Mouse (Mus musculus): ENCODE data around the gene Golph3.
"Not testable (repeated sequence)": the region's sequence is repeated elsewhere in the genome, so short reads cannot be mapped to it uniquely, and the experiment has no call there.

The Golph3 gene

DNA sequence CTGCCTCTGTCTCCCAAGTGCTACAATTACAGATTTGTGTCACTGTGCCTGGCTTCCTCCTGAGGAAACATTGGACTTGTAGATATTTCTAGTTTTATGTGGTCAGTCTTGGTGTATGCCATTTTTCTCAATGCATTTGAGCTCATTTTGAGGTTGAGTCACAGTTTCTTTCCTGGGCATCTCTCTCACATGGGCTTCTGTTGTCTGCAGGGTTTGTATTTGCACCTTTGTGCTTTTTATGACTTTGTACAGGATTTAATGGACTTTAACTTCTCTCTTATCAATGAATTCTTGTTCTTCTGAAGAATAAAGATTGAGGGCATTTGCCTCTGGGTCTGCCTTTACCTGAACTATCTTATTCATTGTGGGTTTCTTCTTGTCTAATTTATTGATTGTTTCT is 36.2 kb downstream of the Golph3 start:
- no peak for DNase-seq (ENCODE audit: low spot score)

DNA sequence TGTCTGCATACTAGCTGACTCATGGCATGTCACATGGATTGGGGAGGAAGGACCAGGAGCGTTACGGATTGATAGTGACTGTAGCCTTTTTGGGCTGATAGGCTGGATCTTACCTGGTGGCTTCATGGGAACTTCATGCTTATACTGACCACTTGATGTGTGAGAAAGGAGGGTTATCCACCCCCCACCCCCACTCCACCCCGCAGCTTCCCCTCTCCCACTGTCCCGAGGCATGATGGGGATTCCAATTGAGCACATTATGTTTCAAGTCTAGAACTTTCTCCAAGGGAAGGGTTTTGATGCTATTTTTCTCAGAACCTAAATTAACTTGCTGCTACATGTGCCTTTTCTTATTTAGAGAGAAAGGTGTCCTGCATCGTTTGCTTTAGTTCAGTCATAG is 37.1 kb downstream of the Golph3 start:
- DNase-seq (ENCODE audit: low spot score), result no peak

DNA sequence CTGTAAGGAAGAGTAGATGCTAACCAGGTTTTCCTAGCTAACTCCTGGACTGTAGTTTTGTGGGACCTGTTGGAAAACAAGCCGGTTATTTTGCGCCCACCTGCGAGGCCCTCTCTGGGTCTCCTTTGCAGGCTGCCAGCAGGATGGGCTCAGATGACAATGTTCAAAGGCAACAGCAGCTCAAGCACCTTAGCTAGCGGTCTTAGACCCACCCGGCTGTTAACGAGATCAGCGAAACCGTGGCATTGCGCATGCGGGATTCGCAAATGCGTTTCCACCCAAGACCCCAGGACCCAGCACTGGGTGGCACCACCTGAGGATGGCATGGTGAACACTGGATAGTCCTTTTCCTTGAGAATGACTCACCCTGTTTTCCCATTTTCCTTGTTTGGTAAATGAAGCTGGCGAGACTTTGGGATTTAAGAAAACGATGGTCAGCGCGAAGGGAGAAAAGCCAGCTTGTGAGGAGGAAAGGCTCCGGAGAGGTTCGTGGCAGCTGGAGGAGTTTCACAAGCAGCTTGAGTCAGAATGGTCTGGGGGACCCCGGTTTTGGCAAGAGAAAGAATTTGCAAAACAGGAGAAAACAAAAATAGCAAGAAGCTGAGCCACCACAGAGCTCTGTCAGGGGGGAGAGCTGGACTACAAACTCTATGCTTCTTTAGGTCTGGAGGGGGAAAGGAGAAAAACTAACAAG is 39.4 kb downstream of the Golph3 start:
- DNase-seq (ENCODE audit: low spot score), result no peak

DNA sequence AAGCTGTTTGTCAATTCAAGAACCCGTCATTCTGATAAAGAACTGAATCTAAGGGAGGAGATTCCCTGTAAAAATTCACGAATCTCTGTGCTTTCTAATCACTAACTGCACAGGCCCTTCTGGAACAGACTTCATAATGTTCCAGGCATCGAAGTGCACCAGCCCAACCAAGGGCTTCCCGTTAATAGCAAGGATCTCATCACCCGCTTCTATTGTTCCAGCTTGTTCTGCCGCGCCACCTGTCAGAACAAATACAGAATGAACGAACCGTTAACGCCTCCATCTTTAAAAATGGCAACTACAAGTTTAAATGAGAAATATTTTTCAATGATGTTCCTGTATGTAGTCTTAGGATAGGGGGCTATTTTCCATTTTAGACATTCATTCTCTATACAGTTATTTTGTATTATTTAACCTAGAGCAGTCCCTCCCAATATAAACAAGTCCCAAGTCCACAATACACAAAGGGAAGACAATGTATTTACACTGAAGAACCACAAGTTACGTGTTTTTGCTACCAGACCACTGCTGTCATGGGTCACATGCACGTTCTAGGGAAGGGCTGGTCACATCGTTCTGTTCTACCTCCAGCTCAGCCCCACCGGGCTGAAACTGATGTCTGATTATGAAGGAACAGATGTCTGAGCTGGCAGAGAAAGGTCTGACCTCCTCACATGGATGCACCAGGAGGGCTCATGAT is 40.9 kb downstream of the Golph3 start:
- DNase-seq (ENCODE audit: low spot score), result peak; percentile 64

DNA sequence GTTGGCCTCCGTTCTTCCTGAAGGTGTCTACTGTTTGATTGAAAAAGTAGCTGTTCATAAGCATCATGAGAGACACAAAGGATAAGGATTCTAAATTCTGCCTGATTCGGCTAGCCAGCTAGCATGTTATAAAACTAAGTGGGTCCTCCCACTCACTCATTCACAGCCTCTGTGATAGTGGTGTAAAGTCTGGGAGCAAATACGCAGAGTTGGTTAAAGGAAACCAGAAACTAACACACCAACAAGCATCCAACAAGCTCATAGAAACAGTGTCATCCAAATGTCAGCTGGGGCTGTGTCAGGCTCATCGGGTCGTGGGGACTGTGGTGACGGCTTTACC is 41.4 kb downstream of the Golph3 start:
- DNase-seq (ENCODE audit: low spot score), result no peak

DNA sequence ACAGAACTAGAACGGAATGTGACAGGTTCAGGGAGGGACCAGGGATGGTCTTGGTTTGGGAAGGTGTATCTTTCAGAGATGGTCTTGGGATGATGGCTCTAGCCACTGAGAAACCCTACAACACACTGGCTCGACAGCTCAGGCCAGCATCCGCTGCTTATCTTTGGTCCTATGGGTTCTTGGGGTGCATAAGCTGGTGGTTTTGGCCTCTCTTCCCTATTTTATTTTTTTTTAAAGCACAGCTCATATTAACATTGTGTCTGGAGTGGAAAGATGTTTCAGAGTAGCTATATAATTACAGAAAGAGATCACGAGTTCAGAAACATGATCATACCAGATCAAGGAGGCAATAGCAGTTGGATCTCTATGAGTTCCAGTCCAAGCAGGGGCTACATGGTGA is 42.8 kb downstream of the Golph3 start:
- DNase-seq (ENCODE audit: low spot score), result no peak

DNA sequence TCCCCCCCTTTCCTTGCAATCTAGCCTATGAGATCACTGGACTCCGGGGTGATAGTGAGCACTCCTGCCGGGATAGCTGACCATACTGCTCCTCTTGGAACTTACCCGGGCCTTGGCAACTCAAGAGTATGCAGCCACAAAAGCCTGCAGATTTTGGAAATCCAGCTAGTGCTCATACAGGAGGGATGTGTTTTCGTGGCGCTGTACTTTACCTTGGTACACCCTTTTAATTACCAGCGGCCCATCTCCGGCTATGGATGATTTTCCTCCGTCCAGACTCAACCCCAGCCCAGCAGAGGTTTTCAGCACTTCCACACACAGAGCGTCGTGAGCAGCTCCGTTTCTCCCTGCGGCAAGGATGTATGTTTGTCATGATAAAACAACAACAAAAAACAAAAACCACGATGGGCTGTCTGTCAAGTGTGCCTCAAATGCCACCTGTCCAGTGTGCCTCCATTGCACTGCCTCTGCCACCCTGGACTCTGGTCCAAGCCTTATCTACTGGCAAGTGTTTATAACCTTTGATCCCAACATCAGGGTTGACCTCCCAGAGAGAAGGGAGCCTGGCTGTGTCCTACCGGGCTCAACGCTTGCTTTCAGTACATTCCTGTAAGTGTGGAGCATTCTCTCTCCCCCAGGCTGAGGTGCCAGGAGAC is 44.3 kb downstream of the Golph3 start:
- DNase-seq (ENCODE audit: low spot score), result no peak

DNA sequence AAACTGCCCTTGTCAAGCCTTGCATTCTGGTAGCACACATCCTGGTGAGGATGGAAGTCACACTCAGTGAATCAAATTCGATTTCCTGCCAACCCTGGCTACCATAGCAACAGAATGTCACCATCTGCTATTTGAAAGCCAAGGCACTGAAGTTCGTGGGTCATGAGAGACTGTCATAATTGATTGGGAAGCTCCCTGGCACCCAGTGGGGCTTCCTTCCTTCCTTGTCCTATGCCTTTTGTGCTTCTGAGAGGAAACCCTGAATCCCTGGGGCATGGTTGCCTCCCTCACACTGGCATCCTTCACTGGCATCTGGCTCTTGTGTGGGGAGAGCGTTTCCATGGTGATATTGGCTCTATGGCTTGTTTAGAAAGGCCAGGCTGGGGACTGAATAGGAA is 44.8 kb downstream of the Golph3 start:
- DNase-seq (ENCODE audit: low spot score), result peak; percentile 65

DNA sequence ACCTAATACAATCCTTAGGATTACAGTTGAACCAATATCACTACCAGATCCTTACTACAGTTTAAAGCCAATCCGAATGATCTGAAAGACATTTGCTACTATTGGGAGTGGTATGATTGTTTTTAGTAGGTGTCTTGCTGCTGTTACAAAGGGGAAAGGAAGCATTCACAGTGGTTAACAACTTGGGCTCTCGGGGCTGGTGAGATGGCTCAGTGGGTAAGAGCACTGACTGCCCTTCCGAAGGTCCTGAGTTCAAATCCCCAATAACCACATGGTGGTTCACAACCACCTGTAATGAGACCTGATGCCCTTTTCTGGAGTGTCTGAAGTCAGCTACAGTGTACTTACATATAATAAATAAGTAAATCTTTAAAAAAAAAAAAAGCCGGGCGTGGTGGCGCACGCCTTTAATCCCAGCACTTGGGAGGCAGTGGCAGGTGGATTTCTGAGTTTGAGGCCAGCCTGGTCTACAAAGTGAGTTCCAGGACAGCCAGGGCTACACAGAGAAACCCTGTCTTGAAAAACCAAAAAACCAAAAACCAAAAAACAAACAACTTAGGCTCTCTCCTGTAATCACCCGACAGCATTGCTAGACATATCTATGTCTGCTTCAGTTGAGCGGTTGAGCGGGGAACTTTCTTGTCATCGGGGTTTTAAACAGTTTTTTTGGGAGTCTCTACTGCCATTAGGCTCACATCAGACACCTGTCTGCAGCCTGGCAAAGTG is 45.5 kb downstream of the Golph3 start:
- DNase-seq (ENCODE audit: low spot score), result not testable (repeated sequence)

DNA sequence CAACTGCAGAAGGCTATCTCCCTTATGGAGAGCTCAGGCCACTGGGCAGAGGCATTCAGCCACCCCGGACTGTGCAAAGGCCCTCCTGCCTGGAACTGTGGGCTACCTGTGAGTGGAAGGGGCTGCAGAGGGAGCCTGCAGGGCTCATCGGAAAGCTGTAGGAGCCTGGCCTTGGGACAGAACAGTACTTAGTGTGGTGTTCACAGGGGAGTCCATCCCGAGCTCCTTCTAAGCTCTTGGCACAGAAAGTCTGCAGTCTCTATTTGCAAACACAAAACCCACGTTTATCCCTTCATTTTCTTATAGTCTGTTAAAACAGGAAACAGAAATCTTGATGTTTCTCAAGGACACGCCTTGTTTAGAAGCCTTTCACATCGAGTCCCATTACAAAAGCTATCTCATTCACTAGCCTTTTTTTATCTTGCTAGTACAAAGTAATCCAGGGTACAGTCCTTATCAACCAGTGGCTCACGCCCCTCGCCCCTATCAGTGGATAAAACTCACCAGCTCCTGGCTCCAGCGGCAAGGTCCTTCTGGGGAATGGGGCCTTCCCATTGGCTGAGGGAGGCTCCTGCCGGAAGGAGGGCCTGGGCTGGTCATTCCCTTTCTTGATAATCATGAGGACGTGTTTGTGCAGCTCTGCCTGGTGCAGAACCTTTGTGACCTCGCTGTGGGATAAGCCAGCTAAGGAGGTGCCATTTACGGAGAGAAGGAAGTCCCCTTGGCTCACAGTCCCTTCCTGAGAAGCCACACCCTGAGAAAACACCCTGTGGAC is 46.2 kb downstream of the Golph3 start:
- no peak for DNase-seq (ENCODE audit: low spot score)

DNA sequence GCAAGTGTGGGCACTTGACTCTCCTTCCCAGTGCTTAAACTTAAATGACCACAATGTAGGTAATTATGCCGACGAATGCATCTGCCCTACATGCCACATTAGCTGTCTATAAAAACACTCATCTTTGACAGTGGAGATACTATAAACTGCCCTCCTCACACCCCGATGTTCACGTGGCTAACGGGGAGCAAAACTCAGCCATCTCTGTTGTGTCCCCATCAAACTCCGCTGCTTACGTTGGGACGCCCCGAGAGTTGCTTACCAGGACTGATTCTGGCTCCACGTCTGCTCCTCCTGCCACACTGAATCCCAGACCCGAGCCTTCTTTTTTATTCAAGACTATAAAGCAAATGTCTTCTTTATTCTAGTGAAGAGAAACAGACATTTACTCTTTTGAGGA is 47.1 kb downstream of the Golph3 start:
- no peak for DNase-seq (ENCODE audit: low spot score)

DNA sequence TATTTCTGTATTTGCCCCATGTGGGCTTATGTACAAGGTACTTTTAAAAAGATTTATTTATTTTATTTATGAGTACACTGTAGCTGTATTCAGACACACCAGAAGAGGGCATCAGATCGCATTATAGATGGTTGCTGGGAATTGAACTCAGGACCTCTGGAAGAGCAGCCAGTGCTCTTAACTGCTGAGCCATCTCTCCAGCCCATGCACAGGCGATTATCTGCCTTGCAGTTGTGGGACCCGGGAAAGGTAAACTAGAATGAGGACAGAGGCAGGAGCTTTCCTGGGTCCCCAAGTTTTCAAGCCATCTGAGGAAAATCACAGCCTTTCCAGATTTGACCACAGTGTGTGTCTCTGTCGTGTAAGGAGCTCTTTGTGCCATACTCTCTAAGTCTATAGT is 47.6 kb downstream of the Golph3 start:
- DNase-seq (ENCODE audit: low spot score), result no peak

DNA sequence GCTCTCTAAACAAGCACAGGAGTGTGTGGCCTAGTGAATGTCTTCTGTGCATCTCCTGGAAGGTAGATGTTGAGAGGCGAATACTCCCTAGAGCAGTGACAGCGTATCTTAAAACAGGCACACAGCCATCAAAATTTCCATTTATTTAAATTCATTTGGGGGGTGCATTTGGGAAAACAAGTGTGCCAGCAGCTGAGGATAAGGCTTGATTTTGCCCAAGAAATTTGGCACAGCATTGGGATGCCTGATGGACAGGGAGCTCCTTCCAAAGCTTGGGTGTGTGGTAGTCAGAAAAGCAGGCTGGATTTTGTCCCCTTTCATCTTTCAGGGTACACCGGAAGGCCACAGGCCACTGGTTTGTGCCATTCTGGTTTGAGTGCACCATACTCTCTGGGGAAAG is 48.8 kb downstream of the Golph3 start:
- no peak for DNase-seq (ENCODE audit: low spot score)

DNA sequence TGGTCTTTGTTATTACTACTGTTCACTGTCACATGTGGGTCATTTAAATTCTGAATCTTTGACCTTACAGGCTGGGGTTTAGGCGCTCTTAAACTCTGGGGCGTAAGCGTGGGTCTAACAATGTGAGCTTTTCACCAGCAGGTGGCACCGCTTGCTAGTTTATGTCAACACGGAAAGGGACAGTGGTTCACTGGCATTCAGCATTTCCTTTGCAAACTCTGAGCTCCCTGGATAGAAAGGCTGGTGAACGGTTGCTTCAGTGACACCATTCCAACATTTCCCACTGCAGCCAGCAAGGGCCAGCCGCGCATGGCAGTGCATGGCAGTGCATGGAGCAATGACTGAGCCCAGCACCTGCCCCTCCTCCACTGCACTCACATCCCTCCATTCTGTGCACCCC is 49.9 kb downstream of the Golph3 start:
- peak; percentile 89 for DNase-seq (ENCODE audit: low spot score)

DNA sequence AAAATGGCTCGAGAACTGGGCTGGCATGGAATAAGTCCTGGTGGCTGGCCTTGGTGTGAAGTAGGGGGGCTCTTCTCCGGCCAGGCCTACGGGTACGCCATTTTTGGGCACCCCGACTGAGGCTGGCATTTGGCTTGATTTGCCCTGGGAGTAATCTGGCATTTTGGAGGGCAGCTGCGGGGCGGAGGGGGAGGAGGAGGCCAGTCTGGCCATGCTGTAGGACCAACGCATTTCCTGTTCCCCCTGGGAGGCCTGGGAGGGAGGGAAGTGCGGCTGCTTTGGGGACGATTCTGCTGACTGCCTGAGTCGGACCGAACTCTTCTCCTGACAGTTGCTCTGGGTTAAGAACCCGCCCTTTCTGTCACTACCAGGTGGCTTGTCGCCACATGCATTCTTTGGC is 52.2 kb downstream of the Golph3 start:
- DNase-seq (ENCODE audit: low spot score), result no peak

DNA sequence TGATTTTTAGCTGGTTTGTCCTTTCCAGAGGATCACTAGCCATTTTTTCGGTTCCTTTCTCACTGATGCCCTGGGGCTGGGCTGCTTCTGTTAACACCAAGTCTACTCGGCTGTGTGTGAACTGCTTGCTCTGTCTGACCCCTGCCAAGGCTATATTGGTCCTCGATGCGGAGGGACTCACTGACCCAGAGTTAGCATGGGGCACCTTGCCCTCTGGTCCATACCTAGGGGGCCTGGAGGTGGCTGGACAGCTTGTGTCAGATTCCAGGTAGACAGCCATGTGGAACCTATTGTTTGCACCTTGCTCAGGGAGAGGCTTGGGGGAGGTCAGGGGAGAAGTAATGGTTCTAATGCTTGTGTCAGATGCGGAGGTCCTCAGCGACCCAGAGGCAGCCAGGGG is 52.7 kb downstream of the Golph3 start:
- DNase-seq (ENCODE audit: low spot score), result no peak

DNA sequence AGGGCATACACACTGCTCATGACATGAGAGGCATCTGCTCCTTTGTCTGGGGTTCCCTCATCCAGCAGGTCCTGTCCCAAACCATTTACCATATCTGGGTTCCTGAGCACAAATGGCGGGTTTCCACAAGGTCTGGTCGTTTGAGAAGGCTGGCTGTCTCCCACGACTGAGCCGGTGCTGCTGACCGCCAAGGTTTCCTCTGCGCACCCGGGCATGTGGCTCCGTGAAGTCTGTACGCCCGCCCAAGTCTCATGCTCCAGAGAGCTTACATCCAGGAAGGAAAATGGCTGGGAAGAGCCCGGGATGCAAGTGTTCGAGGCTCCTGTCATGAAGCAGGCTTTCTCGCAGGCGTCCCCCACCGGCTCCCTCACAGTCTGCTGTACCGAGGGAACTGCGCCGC is 53.7 kb downstream of the Golph3 start:
- no peak for DNase-seq (ENCODE audit: low spot score)

DNA sequence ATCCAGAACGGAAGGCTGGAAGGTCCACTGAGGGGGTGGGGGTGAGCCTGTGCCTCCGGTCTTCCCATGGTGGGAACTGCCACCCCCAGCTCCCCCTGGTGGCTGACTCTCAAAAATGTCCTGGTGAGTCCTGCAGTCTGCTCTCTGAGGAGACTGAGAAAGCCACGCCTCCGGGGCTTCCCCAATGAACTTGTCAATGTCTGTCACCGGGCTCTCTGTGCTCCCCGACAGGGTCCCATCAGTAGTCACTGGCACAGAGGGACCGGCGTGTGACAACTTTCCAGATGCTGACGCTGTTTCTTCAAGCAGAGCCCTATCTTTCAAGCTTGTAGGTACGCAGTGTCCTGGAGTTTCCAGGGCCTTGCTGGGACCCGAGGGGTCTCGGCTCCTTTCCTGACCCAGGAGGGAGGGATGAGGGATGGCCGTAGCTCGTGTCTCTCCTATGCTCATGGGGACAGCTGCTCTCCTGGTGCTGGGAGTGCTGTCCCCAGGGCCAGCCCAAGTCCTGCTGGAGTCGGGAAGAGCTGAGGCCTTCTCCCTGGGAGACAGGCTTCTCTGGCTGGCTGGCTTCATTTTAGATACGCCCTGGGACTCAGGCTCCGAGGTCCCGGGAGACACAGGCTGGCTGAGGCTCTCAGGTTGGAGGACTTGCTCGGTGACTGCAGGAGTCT is 54.5 kb downstream of the Golph3 start:
- peak; percentile 96 for DNase-seq (ENCODE audit: low spot score)

DNA sequence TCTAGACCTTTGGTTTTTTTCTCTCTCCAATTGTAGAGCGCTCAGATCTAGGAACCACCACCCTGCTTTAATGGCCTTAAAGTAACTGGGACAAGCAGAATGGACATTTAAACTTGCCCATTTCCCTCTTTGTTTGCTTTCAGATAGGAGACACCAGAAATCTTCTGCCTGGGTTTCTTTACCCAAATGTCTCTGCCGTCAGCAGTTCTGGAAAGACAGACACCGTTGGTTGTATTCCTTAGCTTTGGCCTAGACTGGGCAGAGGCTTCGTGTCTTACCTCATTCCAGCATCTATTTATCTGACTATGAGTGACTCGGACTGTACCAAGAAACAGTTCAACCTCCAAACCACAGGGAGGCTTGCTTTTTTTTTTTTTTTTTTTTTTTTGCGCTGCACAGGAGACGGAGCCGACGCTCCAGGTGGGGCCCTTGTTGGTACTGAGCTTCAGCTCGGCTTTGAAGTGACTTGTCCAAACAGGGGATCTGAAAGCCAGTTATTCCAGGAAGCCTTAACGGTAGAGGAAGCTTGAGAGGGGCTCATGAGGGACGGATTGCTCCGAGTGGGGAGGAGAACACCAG is 55.3 kb downstream of the Golph3 start:
- no peak for DNase-seq (ENCODE audit: low spot score)

DNA sequence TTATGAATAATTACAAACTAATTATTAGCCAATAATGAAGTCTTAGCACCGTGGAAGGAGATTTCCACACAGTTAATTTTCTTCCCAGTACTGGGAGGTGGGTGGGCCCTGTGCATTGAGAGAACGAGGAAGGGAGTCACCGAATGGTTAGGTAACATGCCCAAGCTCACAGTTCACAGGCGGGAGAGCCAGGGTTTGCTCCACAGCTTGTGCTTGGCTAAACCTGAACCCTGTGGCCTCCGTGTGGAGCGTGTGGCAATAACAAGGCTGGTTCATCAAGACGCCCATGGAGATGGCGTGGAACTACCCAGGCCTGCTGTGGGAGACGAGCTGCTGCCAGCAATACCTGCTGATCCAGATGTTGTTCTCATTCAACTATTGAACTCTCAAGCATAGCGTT is 56.5 kb downstream of the Golph3 start:
- DNase-seq (ENCODE audit: low spot score), result no peak

DNA sequence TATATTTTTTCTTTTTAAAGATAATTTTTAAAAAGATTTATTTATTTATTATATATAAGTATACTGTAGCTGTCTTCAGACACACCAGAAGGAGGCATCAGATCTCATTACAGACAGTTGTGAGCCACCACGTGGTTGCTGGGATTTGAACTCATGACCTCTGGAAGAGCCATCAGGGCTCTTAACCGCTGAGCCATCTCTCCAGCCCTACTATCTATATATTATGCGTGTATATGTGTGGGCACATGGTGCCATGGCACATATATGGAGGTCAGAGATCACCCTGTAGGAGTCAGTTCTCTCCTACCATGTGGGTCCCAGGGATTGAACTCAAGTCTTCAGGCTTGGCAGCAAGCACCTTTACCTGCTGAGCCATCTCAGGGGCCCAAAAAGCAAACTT is 58.8 kb downstream of the Golph3 start:
- DNase-seq (ENCODE audit: low spot score), result no peak
